Mouse (Mus musculus): ENCODE measurements at regions not wholly inside any gene's neighbourhood (a gene's known extent, or its start where the extent isn't known, plus 50 kb on each side); places are given as distances from the start of the nearest gene placed in this dataset.

DNA sequence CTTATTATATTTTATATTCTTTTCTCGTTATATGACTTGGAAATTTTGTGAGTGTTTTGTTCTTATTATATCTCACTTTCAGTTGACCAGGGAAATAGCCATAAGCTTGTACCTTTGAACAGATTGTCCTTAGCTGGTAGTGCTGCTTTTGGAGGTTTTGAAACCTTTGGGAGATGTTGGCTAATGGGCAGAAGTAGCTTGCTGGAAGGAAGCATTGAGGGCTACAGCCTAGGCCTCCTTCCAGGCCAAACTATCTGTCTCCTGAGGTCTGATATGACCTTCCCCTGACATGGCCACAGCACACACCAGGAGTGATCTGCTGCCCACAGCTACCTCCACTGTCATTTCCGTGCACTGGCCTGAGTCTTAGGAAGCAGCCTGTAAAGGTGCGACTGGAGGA is 56.8 kb downstream of the Cdkn2c start:
- no peak for DNase-seq (ENCODE audit: inconsistent ontology term)

DNA sequence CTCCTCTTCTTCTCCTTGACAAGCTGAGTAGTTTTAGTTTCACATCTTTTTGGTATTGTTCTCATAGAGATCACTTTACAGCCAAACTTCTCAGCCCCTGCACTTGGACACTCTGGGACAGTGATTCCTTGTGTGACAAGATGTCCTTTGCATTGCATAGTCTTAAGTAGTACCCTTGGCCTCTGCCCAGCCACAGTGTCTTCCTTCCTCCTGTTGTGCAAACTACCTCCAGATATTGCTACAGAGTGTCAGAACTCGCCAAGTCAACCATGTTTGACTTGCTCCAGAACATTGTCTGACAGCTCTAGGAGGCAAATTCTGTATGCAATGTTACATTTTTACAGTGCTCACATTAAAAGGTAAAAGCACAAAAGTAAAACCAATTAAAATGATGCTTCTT is 57.2 kb downstream of the Cdkn2c start:
- no peak for DNase-seq (ENCODE audit: inconsistent ontology term)

DNA sequence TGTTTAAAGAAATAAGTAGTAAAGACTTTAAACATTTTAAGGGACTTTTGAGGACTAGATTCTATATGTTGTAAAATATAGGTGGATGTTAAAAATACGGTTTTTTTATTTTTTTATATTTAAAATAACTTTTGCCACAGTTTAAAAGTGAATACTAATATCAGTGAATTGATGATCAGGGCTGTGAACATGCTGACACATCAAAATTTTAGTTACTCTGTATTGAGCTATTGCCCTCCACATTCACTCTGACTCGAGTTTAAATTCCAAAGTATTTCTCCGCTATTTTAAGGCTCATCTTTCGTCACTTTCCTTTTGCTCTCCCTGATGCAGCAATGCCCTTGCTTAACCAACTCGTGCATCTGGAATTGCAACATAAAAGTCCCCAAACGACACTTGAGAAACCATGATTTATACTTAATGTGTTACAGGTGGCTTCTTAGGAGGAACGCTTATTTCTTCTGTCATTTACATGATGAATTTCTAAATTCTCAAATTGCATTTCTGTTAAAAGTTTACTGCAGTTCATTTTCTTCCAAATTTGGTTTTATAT is 58.7 kb upstream of the 4930522H14Rik start:
- DNase-seq (ENCODE audit: inconsistent ontology term): no peak

DNA sequence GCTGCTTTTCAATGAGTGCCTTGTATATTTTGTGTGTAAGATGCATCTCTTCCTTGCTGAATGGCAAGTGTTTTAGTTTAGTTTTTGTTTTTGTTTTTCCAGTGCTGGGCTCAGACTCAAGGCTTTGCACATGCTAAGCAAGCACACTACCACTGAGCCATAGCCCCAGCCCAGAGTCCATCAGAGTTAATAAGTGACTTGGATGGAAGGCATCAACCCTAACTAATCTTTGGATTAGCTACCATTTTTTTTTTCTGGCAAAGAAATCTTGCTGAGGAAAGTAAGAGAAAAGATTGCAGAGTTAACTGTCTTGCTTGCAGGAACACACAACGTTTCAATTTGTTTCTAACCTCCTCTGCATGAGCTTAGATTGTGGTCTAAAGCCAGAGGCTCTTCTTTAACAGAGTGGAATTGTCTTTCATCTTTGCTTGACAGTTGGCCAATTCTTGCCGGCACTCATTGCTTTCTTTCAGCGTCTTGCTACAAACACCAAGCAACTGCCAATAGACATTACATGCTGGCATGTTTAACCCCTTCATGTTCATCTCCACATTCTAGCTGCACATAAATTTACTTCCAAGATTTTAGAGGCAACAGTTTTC is 52.2 kb upstream of the 4930522H14Rik start:
- peak; percentile 5 for DNase-seq (ENCODE audit: inconsistent ontology term)

DNA sequence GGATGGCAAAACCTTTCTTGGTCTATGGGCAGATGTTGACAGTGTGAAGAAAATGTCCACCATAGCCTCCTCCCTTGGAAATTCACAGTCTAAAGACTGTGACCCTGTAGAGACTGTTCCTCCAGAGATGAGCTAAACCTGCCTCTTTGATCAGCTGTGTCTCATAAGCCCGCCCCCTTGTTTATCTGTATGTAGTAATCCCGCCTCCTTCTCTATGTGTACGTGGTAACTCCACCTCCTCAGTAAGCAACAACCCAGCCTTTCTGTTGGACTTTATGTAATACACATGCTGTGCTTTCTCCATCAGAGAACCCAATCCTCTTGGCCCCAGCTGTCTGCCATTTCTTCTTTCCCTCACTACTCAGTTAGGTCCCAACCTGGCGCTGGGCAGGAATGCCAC is 51.4 kb upstream of the 4930522H14Rik start:
- DNase-seq (ENCODE audit: inconsistent ontology term): no peak
